Mouse (Mus musculus): Measurements from ENCODE around the gene Gpr27. TPM values are rescaled to one million over a fixed set of nuclear protein-coding genes. Genes with fewer than 3 reads are reported as not detected.

Gpr27 gene
- polyA plus RNA-seq, 2 experiments, result 0.03 to 0.05 TPM

DNA sequence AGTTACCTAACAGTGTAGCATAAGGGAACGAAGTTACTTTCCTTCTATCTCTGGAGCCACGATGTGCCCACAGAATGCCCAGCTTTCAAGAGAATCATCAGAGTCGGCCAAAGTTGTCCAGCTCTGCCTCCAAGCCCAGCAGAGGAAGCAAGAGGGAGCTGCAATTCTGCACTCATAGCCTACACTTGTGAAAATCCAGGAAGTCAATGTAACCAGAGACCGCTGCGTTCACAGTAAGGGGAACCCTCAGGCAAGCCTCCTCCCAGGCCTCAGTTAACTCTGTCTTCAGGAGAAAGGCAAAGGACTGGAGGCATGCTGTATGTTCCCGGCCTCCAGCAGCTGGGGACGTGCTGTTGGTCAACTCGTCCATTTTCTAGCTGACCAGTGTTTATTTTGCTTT is 25.2 kb upstream of the Gpr27 start:
- ATAC-seq (ENCODE audit: insufficient read depth) (no peak), DNase-seq (ENCODE audit: low read depth in 3 of 3, low spot score in 3 of 3) (no peak)
- Histone ChIP-seq H3K27me3 (ENCODE audit: control insufficient read depth, insufficient read depth, low read length) (peaks cover 24% of the 10 kb centered on the region), H3K27ac (no peak overlapping the region), H3K9ac (replicated peaks) (no peak overlapping the region), H3K4me2 (ENCODE audit: low read depth) (no peak overlapping the region; the same call in 1 of the 2 replicates), H3K4me1 (replicated peaks; ENCODE audit: control insufficient read depth in 2 of 2, insufficient read depth in 2 of 2, low read length in 1 of 2) (peaks cover 0 to 2% of the 10 kb centered on the region in 2 experiments; a peak in 1 of 4 replicates), H3K4me3 (ENCODE audit: insufficient read depth in 1 of 2, low read depth in 2 of 2, low read length in 2 of 2) (no peak overlapping the region), H3K9me3 (ENCODE audit: control insufficient read depth, low read length) (no peaks in the 10 kb centered on the region), H3K36me3 (replicated peaks; ENCODE audit: control insufficient read depth, insufficient read depth, low read depth) (no peaks in the 10 kb centered on the region)
- 24% methylated on average over 8 of the region's 8 CpGs for WGBS (ENCODE audit: insufficient replicate concordance)
- TF ChIP-seq EP300 (IDR thresholded peaks at IDR 0.05; ENCODE audit: low read depth), result no peak
- no peak for TF ChIP-seq CTCF (IDR thresholded peaks at IDR 0.05; ENCODE audit: low read depth)

DNA sequence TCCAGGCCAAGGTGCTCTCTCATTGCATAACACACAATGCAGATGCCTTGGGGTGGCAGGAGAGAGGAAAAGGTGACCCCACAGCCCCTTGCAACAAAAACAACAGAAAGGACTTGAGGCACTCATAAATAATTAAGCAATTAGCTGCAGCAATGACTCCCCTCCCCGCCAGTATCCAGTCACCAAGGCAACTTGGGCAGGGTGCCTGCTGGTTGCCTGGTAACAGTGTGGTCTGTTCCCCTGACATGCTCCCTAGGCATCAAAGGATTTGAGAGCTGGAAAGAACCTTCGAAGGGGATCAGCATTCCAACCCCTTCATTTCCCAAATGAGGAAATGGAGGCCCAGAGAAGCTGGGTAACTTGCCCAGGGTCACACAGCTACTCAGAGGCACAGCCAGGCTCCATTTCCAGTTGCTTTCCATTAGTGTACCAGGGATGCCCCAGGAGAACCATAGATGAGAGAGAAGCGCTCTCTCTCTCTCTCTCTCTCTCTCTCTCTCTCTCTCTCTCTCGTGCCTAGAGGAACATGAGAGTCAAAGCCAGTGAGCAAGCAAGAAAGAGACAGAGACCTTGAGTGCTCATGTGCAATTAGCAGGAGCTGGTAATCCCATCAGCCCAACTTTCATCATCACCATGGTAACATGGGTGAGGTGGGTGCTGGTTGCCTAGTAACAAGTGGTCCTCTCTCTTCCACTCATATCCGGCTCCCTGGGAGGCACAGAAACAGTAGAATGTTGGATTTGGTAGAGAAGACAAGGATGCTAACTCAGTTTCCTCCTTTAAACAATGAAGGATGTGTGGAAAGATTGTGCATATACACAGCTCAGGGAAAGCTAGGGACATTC is 22.8 kb upstream of the Gpr27 start:
- peaks cover 0 to 2% of the 10 kb centered on the region in 2 experiments; a peak in 1 of 4 replicates for H3K4me1 ChIP-seq (replicated peaks; ENCODE audit: control insufficient read depth in 2 of 2, insufficient read depth in 2 of 2, low read length in 1 of 2)
- ATAC-seq (ENCODE audit: insufficient read depth), result no peak
- 33% methylated on average over 5 of the region's 5 CpGs for WGBS (ENCODE audit: insufficient replicate concordance)
- no peak overlapping the region for H3K4me3 ChIP-seq (ENCODE audit: insufficient read depth in 1 of 2, low read depth in 2 of 2, low read length in 2 of 2)
- TF ChIP-seq EP300 (IDR thresholded peaks at IDR 0.05; ENCODE audit: low read depth) (no peak), CTCF (IDR thresholded peaks at IDR 0.05; ENCODE audit: low read depth) (no peak)
- no peak overlapping the region for H3K4me2 ChIP-seq (ENCODE audit: low read depth)
- H3K9ac ChIP-seq (replicated peaks), result no peak overlapping the region
- no peaks in the 10 kb centered on the region for H3K36me3 ChIP-seq (replicated peaks; ENCODE audit: control insufficient read depth, insufficient read depth, low read depth)
- H3K27me3 ChIP-seq (ENCODE audit: control insufficient read depth, insufficient read depth, low read length), result peaks cover 24% of the 10 kb centered on the region
- DNase-seq (ENCODE audit: low read depth in 3 of 3, low spot score in 3 of 3), result no peak
- H3K9me3 ChIP-seq (ENCODE audit: control insufficient read depth, low read length), result no peaks in the 10 kb centered on the region
- no peak overlapping the region for H3K27ac ChIP-seq

DNA sequence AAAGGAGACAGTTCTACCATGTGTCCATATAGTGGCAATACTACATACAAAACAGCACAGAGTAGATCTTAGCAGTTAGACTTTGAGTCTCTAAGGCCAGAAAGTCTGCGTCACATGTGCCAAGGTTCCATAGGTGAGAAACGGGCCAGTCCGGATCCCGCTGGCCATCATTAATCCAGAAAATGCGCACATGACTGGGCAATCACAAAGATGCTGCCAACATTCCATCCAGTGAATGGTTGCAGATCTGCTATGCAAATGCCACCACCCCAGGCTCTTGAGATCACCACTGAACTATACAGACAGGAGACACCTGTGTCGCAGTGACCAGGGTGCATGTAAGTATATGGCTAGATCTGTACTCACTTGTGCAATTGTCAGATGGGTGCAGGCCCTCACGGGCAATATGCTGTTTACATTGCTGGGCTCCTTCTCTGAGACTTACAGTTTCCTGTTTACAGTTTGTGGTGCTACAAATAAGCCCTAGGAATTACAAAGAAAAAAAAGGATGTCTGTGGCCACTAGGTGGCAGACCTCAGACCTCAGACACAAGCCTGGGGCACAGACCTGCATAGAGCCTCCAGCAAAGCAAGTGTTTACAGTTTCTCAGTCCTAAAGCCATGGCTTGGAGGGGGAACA is 21.9 kb upstream of the Gpr27 start:
- no peak overlapping the region for H3K27ac ChIP-seq
- TF ChIP-seq EP300 (IDR thresholded peaks at IDR 0.05; ENCODE audit: low read depth) (no peak), CTCF (IDR thresholded peaks at IDR 0.05; ENCODE audit: low read depth) (peak; percentile 72)
- ATAC-seq (ENCODE audit: insufficient read depth) (no peak), DNase-seq (ENCODE audit: low read depth in 3 of 3, low spot score in 3 of 3) (peak in 2 of 3 experiments; percentile 11 to 12)
- no peak overlapping the region for H3K4me3 ChIP-seq (ENCODE audit: insufficient read depth in 1 of 2, low read depth in 2 of 2, low read length in 2 of 2)
- peaks cover 0 to 2% of the 10 kb centered on the region in 2 experiments; a peak in 1 of 4 replicates for H3K4me1 ChIP-seq (replicated peaks; ENCODE audit: control insufficient read depth in 2 of 2, insufficient read depth in 2 of 2, low read length in 1 of 2)
- H3K9ac ChIP-seq (replicated peaks), result no peak overlapping the region
- H3K9me3 ChIP-seq (ENCODE audit: control insufficient read depth, low read length), result no peaks in the 10 kb centered on the region
- peaks cover 21% of the 10 kb centered on the region for H3K27me3 ChIP-seq (ENCODE audit: control insufficient read depth, insufficient read depth, low read length)
- no peak overlapping the region for H3K4me2 ChIP-seq (ENCODE audit: low read depth)
- WGBS (ENCODE audit: insufficient replicate concordance), result 68% methylated on average over 7 of the region's 7 CpGs
- no peaks in the 10 kb centered on the region for H3K36me3 ChIP-seq (replicated peaks; ENCODE audit: control insufficient read depth, insufficient read depth, low read depth)

DNA sequence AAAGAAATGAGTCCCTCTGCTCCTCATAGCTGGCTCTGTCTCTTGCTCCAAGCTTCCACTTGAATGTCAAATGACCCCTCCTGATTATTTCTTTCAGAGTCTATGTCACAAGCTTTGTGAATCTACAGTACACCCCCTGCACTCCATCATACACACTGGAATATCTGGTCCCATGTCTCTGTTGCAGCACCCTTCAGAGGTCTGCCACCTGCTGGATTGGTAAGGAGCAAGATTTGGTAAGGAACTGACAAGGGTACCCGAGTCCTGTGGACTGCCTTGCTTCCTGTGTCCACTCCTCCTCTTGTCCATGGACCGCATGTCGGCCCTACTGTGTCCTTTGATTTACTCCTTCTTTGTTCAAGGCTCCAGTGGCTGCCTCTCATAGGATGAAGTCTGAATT is 20.7 kb upstream of the Gpr27 start:
- Histone ChIP-seq H3K4me1 (replicated peaks; ENCODE audit: control insufficient read depth in 2 of 2, insufficient read depth in 2 of 2, low read length in 1 of 2) (no peaks in the 10 kb centered on the region; a peak in 1 of 4 replicates), H3K36me3 (replicated peaks; ENCODE audit: control insufficient read depth, insufficient read depth, low read depth) (no peaks in the 10 kb centered on the region), H3K27me3 (ENCODE audit: control insufficient read depth, insufficient read depth, low read length) (peaks cover 10% of the 10 kb centered on the region), H3K4me2 (ENCODE audit: low read depth) (no peak overlapping the region), H3K9me3 (ENCODE audit: control insufficient read depth, low read length) (no peaks in the 10 kb centered on the region), H3K4me3 (ENCODE audit: insufficient read depth in 1 of 2, low read depth in 2 of 2, low read length in 2 of 2) (no peak overlapping the region), H3K9ac (replicated peaks) (no peak overlapping the region), H3K27ac (no peak overlapping the region)
- ATAC-seq (ENCODE audit: insufficient read depth), result no peak
- no peak for DNase-seq (ENCODE audit: low read depth in 3 of 3, low spot score in 3 of 3)
- WGBS (ENCODE audit: insufficient replicate concordance), result 39% methylated on average over 3 of the region's 3 CpGs
- TF ChIP-seq EP300 (IDR thresholded peaks at IDR 0.05; ENCODE audit: low read depth) (no peak), CTCF (IDR thresholded peaks at IDR 0.05; ENCODE audit: low read depth) (no peak)

GRCm38 (mm10) chr6:99674482-99674881 is 18.0 kb upstream of the Gpr27 start:
- DNase-seq (ENCODE audit: low read depth in 3 of 3, low spot score in 3 of 3), result no peak
- Histone ChIP-seq H3K4me1 (replicated peaks; ENCODE audit: control insufficient read depth in 2 of 2, insufficient read depth in 2 of 2, low read length in 1 of 2) (no peaks in the 10 kb centered on the region), H3K4me3 (ENCODE audit: insufficient read depth in 1 of 2, low read depth in 2 of 2, low read length in 2 of 2) (no peak overlapping the region), H3K4me2 (ENCODE audit: low read depth) (no peak overlapping the region), H3K27me3 (ENCODE audit: control insufficient read depth, insufficient read depth, low read length) (no peaks in the 10 kb centered on the region), H3K36me3 (replicated peaks; ENCODE audit: control insufficient read depth, insufficient read depth, low read depth) (no peaks in the 10 kb centered on the region), H3K27ac (no peak overlapping the region), H3K9me3 (ENCODE audit: control insufficient read depth, low read length) (no peaks in the 10 kb centered on the region), H3K9ac (replicated peaks) (no peak overlapping the region)
- ATAC-seq (ENCODE audit: insufficient read depth), result no peak
- WGBS (ENCODE audit: insufficient replicate concordance), result 53% methylated on average over 4 of the region's 4 CpGs
- no peak for TF ChIP-seq EP300 (IDR thresholded peaks at IDR 0.05; ENCODE audit: low read depth)
- no peak for TF ChIP-seq CTCF (IDR thresholded peaks at IDR 0.05; ENCODE audit: low read depth)
